Mouse (Mus musculus) ovary, adult 10 weeks (tissue): Measurements from ENCODE around the gene Atp2a1. TPM values are rescaled to one million over a fixed set of nuclear protein-coding genes. Genes with fewer than 3 reads are reported as not detected.

Experiments used
- polyA plus RNA-seq: library from polyadenylated mRNA; stranded (reverse); fragments of 350-450 nt; fragmentation: Illumina TruSeq; extraction: RNeasy Lipid Tissue Mini Kit (QIAGEN cat#74804); gene quantifications from one replicate; pipeline ENCODE4 v1.2.3, GENCODE M21; 2014

The Atp2a1 gene
- not detected for polyA plus RNA-seq

DNA sequence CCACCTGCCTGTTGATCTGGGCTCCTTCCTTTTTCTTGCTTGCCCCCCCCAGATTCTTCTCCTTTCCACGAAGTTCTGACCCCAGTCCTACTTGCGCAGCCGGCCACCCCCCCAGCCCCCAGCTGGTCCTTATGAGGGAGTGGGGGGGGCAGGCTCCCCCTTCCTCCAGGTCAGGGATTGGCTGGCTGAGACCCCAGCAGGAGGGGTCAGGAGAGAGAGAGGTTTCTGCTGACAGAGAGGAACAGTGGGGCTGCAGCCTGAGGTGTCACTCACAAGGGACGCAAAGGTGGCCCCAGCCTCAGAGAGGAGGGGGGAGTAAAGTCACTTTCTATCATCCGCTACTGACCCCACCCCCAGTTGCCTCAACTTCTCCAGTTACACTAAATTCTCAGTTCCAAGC is at the start of gene Atp2a1:
Gene Atp2a1 (minus strand): TSS at position 105 of the 400 bp plus-strand sequence.

GRCm38 (mm10) chr7:126503273-126503878 is 40.5 kb upstream of the Atp2a1 start, which contains the start of gene Atxn2l:
Gene Atxn2l (minus strand): TSS chr7:126503437.

GRCm38 (mm10) chr7:126487052-126487483 is 24.2 kb upstream of the Atp2a1 start, which contains the start of gene Tufm:
Gene Tufm (plus strand): TSS chr7:126487361.

DNA sequence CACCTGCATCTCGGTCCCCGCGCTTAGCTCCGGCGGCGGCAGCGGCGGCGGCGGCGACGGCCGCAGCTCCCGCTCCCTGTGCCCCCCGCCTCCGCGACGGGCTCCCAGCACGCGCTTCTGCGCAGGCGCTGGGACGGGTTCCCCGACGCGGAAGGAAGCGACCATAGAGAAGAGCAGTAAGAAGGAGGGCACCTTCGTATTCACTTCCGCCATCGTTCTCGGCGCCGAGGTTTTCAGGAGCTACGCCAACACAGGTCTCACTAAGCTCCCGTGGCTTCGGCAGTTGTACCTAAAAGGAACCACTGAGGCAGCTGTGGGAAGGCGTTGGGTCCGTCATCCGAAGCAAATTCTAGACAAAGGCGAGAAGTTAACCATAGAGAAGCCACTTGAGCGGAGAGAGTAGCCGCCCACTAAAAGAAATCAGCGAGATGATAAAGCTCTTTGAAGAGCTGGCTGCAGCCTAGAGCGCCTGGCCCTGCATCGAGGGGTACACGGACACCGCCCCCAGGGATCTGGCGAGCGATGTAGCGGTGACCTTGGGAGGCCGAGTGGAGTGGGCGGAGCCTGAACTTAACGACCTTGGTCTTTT is 12.2 kb upstream of the Atp2a1 start, which contains the start of gene Sh2b1:
Gene Sh2b1 (minus strand): TSS at position 432 of the 589 bp plus-strand sequence.

DNA sequence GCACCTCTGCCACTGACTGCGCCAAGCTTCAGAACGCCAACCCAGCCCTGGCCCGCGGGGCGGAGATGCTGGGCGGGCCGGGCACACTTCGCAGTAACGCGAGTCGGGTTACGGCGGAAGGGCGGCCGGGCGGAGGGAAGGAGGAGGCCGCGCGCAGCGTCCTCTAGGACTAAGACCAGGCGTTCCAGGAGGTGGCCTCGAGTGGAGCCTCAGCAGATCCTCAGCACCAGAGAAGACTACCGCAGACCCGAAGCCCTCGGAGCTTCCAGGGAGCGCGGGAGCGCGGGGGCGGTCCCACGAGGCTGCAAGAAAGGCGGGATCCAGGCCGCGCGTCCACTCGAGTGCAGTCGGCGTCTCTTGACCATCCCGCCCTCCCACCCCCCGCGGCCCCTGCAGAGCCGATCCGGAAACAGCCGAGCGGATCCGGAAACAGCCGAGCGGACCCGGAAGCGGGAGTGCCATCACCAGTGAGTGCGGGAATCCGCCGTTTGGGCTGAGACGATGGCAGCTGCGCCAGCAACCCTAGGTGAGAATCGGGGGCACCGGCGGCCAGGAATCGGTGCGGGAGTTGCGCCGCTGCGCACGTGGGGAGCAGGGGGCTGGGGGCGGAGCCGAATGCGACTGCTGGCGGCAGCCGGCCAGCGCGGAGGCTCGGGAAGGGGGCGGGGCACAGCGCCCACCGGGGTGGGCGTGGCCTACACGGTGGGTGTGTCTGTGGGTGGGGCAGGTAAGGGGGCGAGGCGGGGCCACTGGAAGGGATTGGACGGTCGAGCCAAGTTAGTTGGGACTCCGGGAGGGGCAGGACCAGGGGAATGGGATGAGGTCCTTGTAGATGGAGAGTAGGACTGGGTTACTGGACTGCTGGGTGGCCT is 34.0 kb downstream of the Atp2a1 start, which contains the start of gene Rabep2:
Gene Rabep2 (plus strand): TSS at position 129 of the 872 bp plus-strand sequence.

GRCm38 (mm10) chr7:126414725-126415124 is 48.2 kb downstream of the Atp2a1 start, which contains the start of gene Cd19:
Gene Cd19 (minus strand): TSS chr7:126414889.

DNA sequence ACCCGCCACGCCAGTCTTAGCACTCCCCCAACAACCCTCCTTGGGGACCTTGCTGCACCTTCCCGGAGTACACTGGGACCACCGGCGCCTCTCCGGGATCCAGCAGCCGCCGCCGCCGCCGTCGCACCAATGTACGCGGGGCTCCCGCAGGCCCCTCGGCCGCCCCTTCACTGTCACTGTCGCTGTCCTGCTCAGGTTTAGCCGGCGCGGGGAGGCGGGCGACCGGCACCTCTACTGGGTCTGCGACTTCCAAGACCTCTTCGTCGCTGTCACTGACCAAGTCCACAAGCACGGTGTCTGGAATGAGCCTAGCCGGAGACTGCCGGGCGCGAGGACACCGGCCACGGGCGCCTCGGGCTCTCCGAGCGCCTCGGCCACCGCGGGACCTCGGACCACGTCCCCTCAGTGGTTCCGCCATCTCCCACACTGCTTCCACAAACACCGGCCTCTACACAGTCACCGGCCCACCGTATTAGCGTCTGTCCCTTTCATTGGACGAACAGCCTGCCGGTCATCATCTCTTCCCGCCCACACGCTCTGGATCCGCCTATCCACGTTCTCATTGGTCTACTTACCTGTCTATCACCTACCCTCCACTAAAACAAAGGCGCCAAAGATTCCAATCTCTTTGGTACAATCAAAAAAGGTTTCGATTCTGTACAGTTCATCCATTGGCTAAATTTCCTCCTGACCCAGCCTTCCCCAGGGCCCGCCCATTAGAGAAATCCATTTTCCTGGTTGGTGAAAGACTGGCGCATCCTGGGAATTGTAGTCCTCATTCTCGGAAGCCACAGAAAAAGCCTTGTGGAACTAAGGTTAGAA is 66.4 kb downstream of the Atp2a1 start, which contains the start of gene Nfatc2ip:
Gene Nfatc2ip (minus strand): TSS at position 440 of the 822 bp plus-strand sequence.

Other genes with a start within 250 kb of the Atp2a1 start
- 8.5 TPM for gene Sbk1, start 190.5 kb downstream of the Atp2a1 start, polyA plus RNA-seq
- not detected for gene Lat, start 93.5 kb downstream of the Atp2a1 start, polyA plus RNA-seq
- gene Spns1, start 85.7 kb downstream of the Atp2a1 start, polyA plus RNA-seq: 2.6 TPM
- 14.5 TPM for gene Nfatc2ip, start 66.4 kb downstream of the Atp2a1 start, polyA plus RNA-seq
- 0.17 TPM for gene Cd19, start 48.2 kb downstream of the Atp2a1 start, polyA plus RNA-seq
- gene Rabep2, start 34.3 kb downstream of the Atp2a1 start, polyA plus RNA-seq: 0.20 TPM
- 0.57 TPM for gene Sh2b1, start 12.3 kb upstream of the Atp2a1 start, polyA plus RNA-seq
- gene Tufm, start 24.3 kb upstream of the Atp2a1 start, polyA plus RNA-seq: 2.9 TPM
- gene Atxn2l, start 40.3 kb upstream of the Atp2a1 start, polyA plus RNA-seq: 24.4 TPM
- 340 TPM for gene Eif3c, start 103.3 kb upstream of the Atp2a1 start, polyA plus RNA-seq
- 0.26 TPM for gene Apobr, start 121.8 kb upstream of the Atp2a1 start, polyA plus RNA-seq
- 1.4 TPM for gene Cln3, start 122.7 kb upstream of the Atp2a1 start, polyA plus RNA-seq
- not detected for gene Il27, start 131.8 kb upstream of the Atp2a1 start, polyA plus RNA-seq
- 10.7 TPM for gene Nupr1, start 167.8 kb upstream of the Atp2a1 start, polyA plus RNA-seq
- 2.7 TPM for gene Sgf29, start 186.2 kb upstream of the Atp2a1 start, polyA plus RNA-seq
- 42.1 TPM for gene Sult1a1, start 213.3 kb upstream of the Atp2a1 start, polyA plus RNA-seq
- gene Bola2, start 232.3 kb upstream of the Atp2a1 start, polyA plus RNA-seq: 0.26 TPM
- gene Slx1b, start 232.7 kb upstream of the Atp2a1 start, polyA plus RNA-seq: 1.2 TPM
- 2.9 TPM for gene Coro1a, start 244.7 kb upstream of the Atp2a1 start, polyA plus RNA-seq